Mouse (Mus musculus): ENCODE results near the gene Mn1. TPM values are rescaled to one million over a fixed set of nuclear protein-coding genes. Genes with fewer than 3 reads are reported as not detected.
A peak's percentile ranks its signal among the peaks of the same experiment; 100 is the strongest.

Mn1 gene
- polyA plus RNA-seq, 1 experiment from 2014 or later: 6.9 TPM

DNA sequence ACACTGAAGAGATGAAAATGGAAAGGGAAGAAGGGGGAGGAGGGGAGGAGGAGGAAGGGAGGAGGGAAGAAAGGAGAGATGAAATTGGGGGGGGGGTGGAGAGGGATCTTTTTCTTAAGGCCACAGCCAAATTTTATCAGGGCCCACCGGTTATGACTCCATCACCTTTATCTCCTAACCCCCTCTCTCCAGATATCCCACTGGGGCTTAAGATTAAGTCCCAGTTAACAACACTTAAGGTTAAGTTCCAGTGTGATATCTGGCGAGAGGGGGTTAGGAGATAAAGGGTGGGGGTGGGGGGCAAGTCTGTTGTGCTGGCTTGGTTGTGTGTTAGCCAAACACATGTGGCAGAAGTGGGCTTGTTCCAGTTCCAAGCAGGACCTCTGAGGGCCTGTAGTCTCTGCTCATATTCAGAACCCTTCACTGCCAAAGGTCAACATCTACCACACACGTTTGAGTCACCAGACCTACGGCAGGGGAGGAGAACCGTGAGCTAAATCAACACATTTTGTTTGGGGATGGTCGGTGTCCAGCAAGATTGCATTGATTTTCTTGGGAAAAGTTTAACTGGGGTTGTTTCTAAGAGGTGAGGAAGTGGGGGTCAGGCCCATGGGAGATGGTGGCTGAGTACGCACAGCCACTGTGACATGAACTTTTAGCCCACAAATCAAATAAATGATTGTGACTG is 52.2 kb downstream of the Mn1 start:
- Histone ChIP-seq H3K4me1 (ENCODE audit: control insufficient read depth in 2 of 2, insufficient read depth in 2 of 2, low read length in 2 of 2) (peaks cover 14 to 19% of the 10 kb centered on the region in 2 experiments), H3K36me3 (ENCODE audit: control insufficient read depth, insufficient read depth, low read length) (no peaks in the 10 kb centered on the region), H3K4me3 (ENCODE audit: control insufficient read depth in 1 of 2, insufficient read depth in 1 of 2, low read depth in 1 of 2, low read length in 2 of 2) (no peak overlapping the region), H3K27me3 (ENCODE audit: control insufficient read depth, insufficient read depth, low read length) (no peaks in the 10 kb centered on the region), H3K9ac (ENCODE audit: low read length) (no peak overlapping the region), H3K9me3 (ENCODE audit: control insufficient read depth, low read length) (peaks cover 7% of the 10 kb centered on the region; the same call in 1 of the 2 replicates), H3K27ac (replicated peaks in 1 of 2; ENCODE audit: control insufficient read depth in 1 of 2, insufficient read depth in 1 of 2, low read depth in 2 of 2, low read length in 2 of 2) (no peak overlapping the region), H3K4me2 (ENCODE audit: low read length) (no peak overlapping the region)
- ATAC-seq (ENCODE audit: insufficient number of reproducible peaks, insufficient read depth, low FRiP score, low read depth): no peak
- WGBS: 45% methylated on average over 7 of the region's 7 CpGs

- no peak overlapping the region for H3K4me2 ChIP-seq (ENCODE audit: low read length)
- no peaks in the 10 kb centered on the region for H3K36me3 ChIP-seq (ENCODE audit: control insufficient read depth, insufficient read depth, low read length)
- no peaks in the 10 kb centered on the region for H3K27me3 ChIP-seq (ENCODE audit: control insufficient read depth, insufficient read depth, low read length)
- H3K27ac ChIP-seq (replicated peaks in 1 of 2; ENCODE audit: control insufficient read depth in 1 of 2, insufficient read depth in 1 of 2, low read depth in 2 of 2, low read length in 2 of 2): no peak overlapping the region
- 95% methylated on average over 4 of the region's 4 CpGs for WGBS
- H3K4me3 ChIP-seq (ENCODE audit: control insufficient read depth in 1 of 2, insufficient read depth in 1 of 2, low read depth in 1 of 2, low read length in 2 of 2): no peak overlapping the region
- no peaks in the 10 kb centered on the region for H3K9me3 ChIP-seq (ENCODE audit: control insufficient read depth, low read length)
- ATAC-seq (ENCODE audit: insufficient number of reproducible peaks, insufficient read depth, low FRiP score, low read depth): no peak
- no peak overlapping the region for H3K9ac ChIP-seq (ENCODE audit: low read length)
- H3K4me1 ChIP-seq (ENCODE audit: control insufficient read depth in 2 of 2, insufficient read depth in 2 of 2, low read length in 2 of 2): peaks cover 14 to 20% of the 10 kb centered on the region in 2 experiments
These were observed 53.7 kb downstream of the Mn1 start for GRCm38 (mm10) chr5:111470875-111471274.

DNA sequence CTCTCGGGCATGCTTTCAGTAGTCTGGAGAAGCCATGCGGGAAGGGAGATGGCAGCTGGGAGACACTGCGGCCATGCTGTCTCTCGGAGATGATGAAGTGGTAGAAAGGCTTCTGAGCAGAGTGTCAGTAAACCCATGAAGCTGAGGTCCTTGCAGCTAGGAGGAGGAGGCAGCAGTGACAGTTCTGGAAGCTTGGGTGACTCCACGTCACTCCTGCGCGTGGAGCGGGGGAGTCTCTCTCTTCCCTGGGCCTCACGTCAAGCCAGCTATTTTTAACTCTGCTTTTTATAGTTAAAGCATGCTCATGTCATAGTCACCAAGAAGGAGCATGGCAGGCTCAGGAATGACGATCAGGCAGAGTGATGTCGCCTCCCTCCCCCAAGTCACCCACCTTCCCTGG is 56.3 kb downstream of the Mn1 start:
- Histone ChIP-seq H3K4me1 (ENCODE audit: control insufficient read depth in 2 of 2, insufficient read depth in 2 of 2, low read length in 2 of 2) (peaks cover 14 to 19% of the 10 kb centered on the region in 2 experiments), H3K9me3 (ENCODE audit: control insufficient read depth, low read length) (no peaks in the 10 kb centered on the region), H3K4me3 (ENCODE audit: control insufficient read depth in 1 of 2, insufficient read depth in 1 of 2, low read depth in 1 of 2, low read length in 2 of 2) (no peak overlapping the region), H3K27ac (replicated peaks in 1 of 2; ENCODE audit: control insufficient read depth in 1 of 2, insufficient read depth in 1 of 2, low read depth in 2 of 2, low read length in 2 of 2) (peak overlapping the region; percentile 82), H3K27me3 (ENCODE audit: control insufficient read depth, insufficient read depth, low read length) (no peaks in the 10 kb centered on the region), H3K9ac (ENCODE audit: low read length) (peak overlapping the region; percentile 38; the same call in 1 of the 2 replicates), H3K36me3 (ENCODE audit: control insufficient read depth, insufficient read depth, low read length) (no peaks in the 10 kb centered on the region), H3K4me2 (ENCODE audit: low read length) (peak overlapping the region; percentile 40)
- WGBS: 28% methylated on average over 11 of the region's 11 CpGs
- peak; percentile 28; the same call in 1 of the 2 replicates for ATAC-seq (ENCODE audit: insufficient number of reproducible peaks, insufficient read depth, low FRiP score, low read depth)

DNA sequence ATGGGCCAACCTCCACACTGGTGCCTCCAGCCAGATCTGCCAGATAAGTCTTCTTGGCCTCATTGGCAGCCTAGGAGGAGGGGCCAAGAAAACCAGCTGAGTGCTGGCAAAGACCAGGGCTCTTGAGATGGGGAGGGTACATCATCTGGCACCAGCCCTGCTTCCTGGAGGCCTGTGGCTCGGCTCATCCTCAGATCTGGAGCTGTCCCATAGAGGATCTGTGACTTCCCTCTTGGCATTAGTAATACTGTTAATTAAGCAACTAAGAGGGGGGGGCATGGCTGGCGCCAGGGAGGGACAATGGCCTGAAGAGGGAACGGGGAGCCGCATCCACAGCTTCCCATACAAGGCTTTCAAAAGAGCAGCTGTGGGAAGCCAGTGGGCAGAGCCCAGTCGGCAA is 58.6 kb downstream of the Mn1 start:
- H3K27me3 ChIP-seq (ENCODE audit: control insufficient read depth, insufficient read depth, low read length): no peaks in the 10 kb centered on the region
- H3K9ac ChIP-seq (ENCODE audit: low read length): no peak overlapping the region
- peaks cover 14 to 19% of the 10 kb centered on the region in 2 experiments for H3K4me1 ChIP-seq (ENCODE audit: control insufficient read depth in 2 of 2, insufficient read depth in 2 of 2, low read length in 2 of 2)
- ATAC-seq (ENCODE audit: insufficient number of reproducible peaks, insufficient read depth, low FRiP score, low read depth): no peak
- no peak overlapping the region for H3K27ac ChIP-seq (replicated peaks in 1 of 2; ENCODE audit: control insufficient read depth in 1 of 2, insufficient read depth in 1 of 2, low read depth in 2 of 2, low read length in 2 of 2)
- no peaks in the 10 kb centered on the region for H3K36me3 ChIP-seq (ENCODE audit: control insufficient read depth, insufficient read depth, low read length)
- H3K9me3 ChIP-seq (ENCODE audit: control insufficient read depth, low read length): no peaks in the 10 kb centered on the region
- no peak overlapping the region for H3K4me3 ChIP-seq (ENCODE audit: control insufficient read depth in 1 of 2, insufficient read depth in 1 of 2, low read depth in 1 of 2, low read length in 2 of 2)
- H3K4me2 ChIP-seq (ENCODE audit: low read length): no peak overlapping the region
- WGBS: 84% methylated on average over 5 of the region's 5 CpGs

DNA sequence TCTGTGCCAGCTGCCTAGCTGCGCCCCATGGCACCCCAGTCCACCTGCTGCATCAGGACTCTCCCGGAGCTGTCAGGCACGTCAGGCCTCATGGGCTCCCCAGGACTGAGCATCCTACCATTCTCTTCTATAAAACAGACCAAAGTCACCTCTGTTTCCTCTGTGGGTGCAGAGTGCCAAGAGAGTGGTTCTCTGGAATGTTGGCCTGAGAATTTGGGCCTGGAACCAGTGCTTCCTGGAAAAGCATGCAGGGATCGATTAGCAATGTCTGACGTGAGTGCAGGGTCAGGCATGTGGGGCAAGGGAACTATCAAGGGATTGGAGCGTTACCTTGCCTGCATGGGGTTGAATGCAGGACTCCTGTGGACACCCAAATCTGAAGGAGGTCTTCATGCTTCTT is 59.0 kb downstream of the Mn1 start:
- Histone ChIP-seq H3K9me3 (ENCODE audit: control insufficient read depth, low read length) (no peaks in the 10 kb centered on the region), H3K27ac (replicated peaks in 1 of 2; ENCODE audit: control insufficient read depth in 1 of 2, insufficient read depth in 1 of 2, low read depth in 2 of 2, low read length in 2 of 2) (no peak overlapping the region), H3K4me2 (ENCODE audit: low read length) (no peak overlapping the region), H3K9ac (ENCODE audit: low read length) (no peak overlapping the region), H3K4me3 (ENCODE audit: control insufficient read depth in 1 of 2, insufficient read depth in 1 of 2, low read depth in 1 of 2, low read length in 2 of 2) (no peak overlapping the region), H3K36me3 (ENCODE audit: control insufficient read depth, insufficient read depth, low read length) (no peaks in the 10 kb centered on the region), H3K4me1 (ENCODE audit: control insufficient read depth in 2 of 2, insufficient read depth in 2 of 2, low read length in 2 of 2) (peaks cover 14 to 19% of the 10 kb centered on the region in 2 experiments), H3K27me3 (ENCODE audit: control insufficient read depth, insufficient read depth, low read length) (no peaks in the 10 kb centered on the region)
- ATAC-seq (ENCODE audit: insufficient number of reproducible peaks, insufficient read depth, low FRiP score, low read depth): no peak
- WGBS: 92% methylated on average over 6 of the region's 6 CpGs

GRCm38 (mm10) chr5:111485907-111486306 is 68.7 kb downstream of the Mn1 start:
- ATAC-seq (ENCODE audit: insufficient number of reproducible peaks, insufficient read depth, low FRiP score, low read depth): no peak
- no peak overlapping the region for H3K4me3 ChIP-seq (ENCODE audit: control insufficient read depth in 1 of 2, insufficient read depth in 1 of 2, low read depth in 1 of 2, low read length in 2 of 2)
- WGBS: 51% methylated on average over 4 of the region's 4 CpGs
- no peak overlapping the region for H3K27ac ChIP-seq (replicated peaks in 1 of 2; ENCODE audit: control insufficient read depth in 1 of 2, insufficient read depth in 1 of 2, low read depth in 2 of 2, low read length in 2 of 2)
- no peak overlapping the region for H3K9ac ChIP-seq (ENCODE audit: low read length)
- H3K36me3 ChIP-seq (ENCODE audit: control insufficient read depth, insufficient read depth, low read length): no peaks in the 10 kb centered on the region
- peaks cover 8% of the 10 kb centered on the region for H3K9me3 ChIP-seq (ENCODE audit: control insufficient read depth, low read length)
- no peaks in the 10 kb centered on the region for H3K27me3 ChIP-seq (ENCODE audit: control insufficient read depth, insufficient read depth, low read length)
- H3K4me1 ChIP-seq (ENCODE audit: control insufficient read depth in 2 of 2, insufficient read depth in 2 of 2, low read length in 2 of 2): peaks cover 9 to 15% of the 10 kb centered on the region in 2 experiments
- H3K4me2 ChIP-seq (ENCODE audit: low read length): no peak overlapping the region

DNA sequence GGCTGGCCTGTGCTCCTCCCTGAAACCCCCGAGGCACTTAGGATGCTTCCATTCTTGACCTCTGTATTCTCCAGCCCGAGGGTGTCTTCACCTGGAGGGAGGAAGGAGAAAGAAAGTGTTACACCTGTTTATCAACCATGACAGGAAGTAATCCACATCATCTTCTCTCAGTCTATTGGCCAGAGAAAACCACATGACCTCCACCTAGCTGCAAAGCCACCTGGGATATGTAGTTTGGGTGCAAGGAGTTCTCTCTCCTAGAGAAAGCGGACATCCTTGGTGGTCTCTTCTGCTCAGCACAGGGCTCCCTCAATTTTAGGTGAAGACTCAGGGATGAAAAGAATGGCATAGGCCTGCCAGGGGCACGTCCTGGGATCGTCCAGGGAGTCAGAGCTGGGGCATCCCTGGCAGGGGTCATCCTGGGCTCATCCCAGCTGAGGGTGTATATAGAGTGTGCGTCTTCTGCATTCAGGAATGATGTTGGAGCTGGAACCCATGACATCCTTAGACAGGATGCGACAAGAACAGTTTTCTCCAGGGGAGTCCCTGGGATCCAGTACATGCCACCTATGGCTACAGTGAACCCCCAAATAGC is 72.0 kb downstream of the Mn1 start:
- Histone ChIP-seq H3K9me3 (ENCODE audit: control insufficient read depth, low read length) (0 out of 2 replicates have a peak, but pooled peaks cover 2% of the 10 kb centered on the region), H3K4me1 (ENCODE audit: control insufficient read depth in 2 of 2, insufficient read depth in 2 of 2, low read length in 2 of 2) (peaks cover 21 to 29% of the 10 kb centered on the region in 2 experiments), H3K9ac (ENCODE audit: low read length) (no peak overlapping the region), H3K27ac (replicated peaks in 1 of 2; ENCODE audit: control insufficient read depth in 1 of 2, insufficient read depth in 1 of 2, low read depth in 2 of 2, low read length in 2 of 2) (no peak overlapping the region), H3K4me3 (ENCODE audit: control insufficient read depth in 1 of 2, insufficient read depth in 1 of 2, low read depth in 1 of 2, low read length in 2 of 2) (no peak overlapping the region), H3K27me3 (ENCODE audit: control insufficient read depth, insufficient read depth, low read length) (no peaks in the 10 kb centered on the region), H3K4me2 (ENCODE audit: low read length) (no peak overlapping the region), H3K36me3 (ENCODE audit: control insufficient read depth, insufficient read depth, low read length) (no peaks in the 10 kb centered on the region)
- no peak for ATAC-seq (ENCODE audit: insufficient number of reproducible peaks, insufficient read depth, low FRiP score, low read depth)
- WGBS: 76% methylated on average over 7 of the region's 7 CpGs

All from heart, embryonic 14.5 days (tissue).